Mouse (Mus musculus): ENCODE measurements around the gene Pcbp2.

- no peak for TF ChIP-seq CTCF (IDR thresholded peaks at IDR 0.05; ENCODE audit: extremely low read depth, insufficient read depth, low read length)
- 0 out of 2 replicates have a peak, but pooled peaks have one; percentile 4 for TF ChIP-seq POLR2A (IDR thresholded peaks at IDR 0.05; ENCODE audit: extremely low read depth, insufficient read depth, low read length)
Observed at GRCm38 (mm10) chr15:102470605-102471294, 411 bp downstream of the Pcbp2 start.
